26 mouse cellular contexts compared by ENCODE assay signal in the genomic region with DNA sequence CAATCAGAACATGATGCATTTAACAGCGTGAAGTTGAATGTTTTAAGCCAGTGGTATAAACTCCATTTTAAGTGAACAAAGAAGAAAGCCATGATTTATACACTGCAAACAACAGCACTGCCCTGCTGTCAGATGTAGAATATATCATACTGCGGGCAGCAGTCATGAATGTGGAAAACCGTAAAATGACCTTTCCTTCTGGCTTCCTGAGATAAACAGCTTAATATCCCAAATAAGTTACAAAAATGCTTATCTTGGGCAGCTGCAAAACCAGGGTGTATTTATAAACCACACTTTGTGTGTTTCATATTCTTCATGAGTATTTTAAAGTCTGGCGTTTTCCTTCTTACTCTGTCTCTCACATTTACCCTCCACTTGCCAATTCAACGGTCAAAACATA. TPM values are rescaled to one million over a fixed set of nuclear protein-coding genes. Genes with fewer than 3 reads are reported as not detected.
DNase-seq lines count a peak whose midpoint lies in the region; ATAC-seq and TF ChIP-seq lines count a peak whose summit lies in the region.
"Had no signal": no experiment of that assay in that cellular context is flagged by ENCODE, and none has a peak within 500 bp of the region (broad histone marks: within the 10 kb centered on the region; RNA-seq: fewer than 3 reads in every experiment).

No protein-coding gene starts in this region.

- no peak for TF ChIP-seq POLR2A in limb, embryonic 14.5 days (IDR thresholded peaks at IDR 0.05; ENCODE audit: borderline replicate concordance, extremely low read depth, insufficient read depth, insufficient read length)

- DNase-seq in heart, adult 11 months, result peak; percentile 0
- DNase-seq in heart, postnatal 25 days (ENCODE audit: low spot score), result no peak
- DNase-seq in limb, embryonic 14.5 days (ENCODE audit: low spot score), result peak; percentile 1
- no peak for DNase-seq in limb, embryonic 10.5 days (ENCODE audit: low spot score)
- DNase-seq in neural tube, embryonic 11.5 days (ENCODE audit: low spot score), result no peak
- DNase-seq in neural tube, embryonic 10.5 days (ENCODE audit: extremely low spot score, low spot score), result no peak
- DNase-seq in hindbrain, postnatal 0 days (ENCODE audit: low spot score), result no peak
- DNase-seq: adrenal gland, postnatal 14 days; cerebellum, adult 18-20 months; cerebellum, postnatal 36 days; gastrocnemius, adult 2 months; heart, postnatal 36 days; layer of hippocampus, postnatal 36 days; liver; lung, adult 2 months; lung, postnatal 36 days; right cerebral cortex, adult 18-20 months; thymus, postnatal 14 days had no signal

- no peak overlapping the region for H3K9ac ChIP-seq in limb, embryonic 14.5 days (ENCODE audit: low read depth, low read length, severe bottlenecking)
- no peak overlapping the region for H3K9ac ChIP-seq in neural tube, embryonic 11.5 days (ENCODE audit: low read length)
- no peak overlapping the region for H3K9ac ChIP-seq in neural tube, embryonic 13.5 days
- no peak overlapping the region for H3K9ac ChIP-seq in hindbrain, postnatal 0 days (replicated peaks; ENCODE audit: low read length)
- H3K9ac ChIP-seq: heart, embryonic 13.5 days; hindbrain, embryonic 15.5 days had no signal

- no peak for TF ChIP-seq CTCF in hindbrain, postnatal 0 days (IDR thresholded peaks at IDR 0.05; ENCODE audit: low read depth)

- H3K36me3 ChIP-seq in limb, embryonic 14.5 days (ENCODE audit: control insufficient read depth, insufficient read depth, low read length), result no peaks in the 10 kb centered on the region
- H3K36me3 ChIP-seq in limb, embryonic 10.5 days, result no peaks in the 10 kb centered on the region
- H3K36me3 ChIP-seq in neural tube, embryonic 11.5 days (ENCODE audit: control insufficient read depth, insufficient read depth, low read length), result no peaks in the 10 kb centered on the region
- H3K36me3 ChIP-seq in neural tube, embryonic 13.5 days, result no peaks in the 10 kb centered on the region
- no peaks in the 10 kb centered on the region for H3K36me3 ChIP-seq in hindbrain, postnatal 0 days (ENCODE audit: insufficient read depth, low read length)
- H3K36me3 ChIP-seq: forebrain, embryonic 10.5 days; heart, embryonic 13.5 days; hindbrain, embryonic 15.5 days had no signal

- H3K4me2 ChIP-seq in limb, embryonic 14.5 days (replicated peaks; ENCODE audit: low read depth, low read length, severe bottlenecking), result no peak overlapping the region
- H3K4me2 ChIP-seq in neural tube, embryonic 11.5 days (ENCODE audit: low read depth), result no peak overlapping the region
- H3K4me2 ChIP-seq in neural tube, embryonic 13.5 days, result no peak overlapping the region
- no peak overlapping the region for H3K4me2 ChIP-seq in hindbrain, postnatal 0 days (ENCODE audit: low read depth, low read length)
- H3K4me2 ChIP-seq: heart, embryonic 13.5 days; hindbrain, embryonic 15.5 days had no signal

- WGBS in limb, embryonic 14.5 days, result 75% methylated on average over 5 of the region's 5 CpGs
- WGBS in limb, embryonic 10.5 days, result 82% methylated on average over 5 of the region's 5 CpGs
- 77% methylated on average over 5 of the region's 5 CpGs for WGBS in neural tube, embryonic 11.5 days
- WGBS in neural tube, embryonic 13.5 days, result 61% methylated on average over 5 of the region's 5 CpGs
- WGBS in hindbrain, postnatal 0 days, result 87% methylated on average over 5 of the region's 5 CpGs

- H3K4me1 ChIP-seq in limb, embryonic 14.5 days (ENCODE audit: control insufficient read depth, insufficient read depth, low read length), result no peaks in the 10 kb centered on the region
- H3K4me1 ChIP-seq in limb, embryonic 10.5 days, result no peaks in the 10 kb centered on the region
- H3K4me1 ChIP-seq in neural tube, embryonic 11.5 days (ENCODE audit: control insufficient read depth, insufficient read depth, low read length), result no peaks in the 10 kb centered on the region
- no peaks in the 10 kb centered on the region for H3K4me1 ChIP-seq in neural tube, embryonic 13.5 days (replicated peaks)
- H3K4me1 ChIP-seq in hindbrain, postnatal 0 days (ENCODE audit: insufficient read depth, low read length), result no peaks in the 10 kb centered on the region
- H3K4me1 ChIP-seq: forebrain, embryonic 10.5 days; heart, embryonic 13.5 days; hindbrain, embryonic 15.5 days had no signal

- H3K4me3 ChIP-seq in limb, embryonic 14.5 days (replicated peaks; ENCODE audit: low read length), result no peak overlapping the region
- no peak overlapping the region for H3K4me3 ChIP-seq in limb, embryonic 10.5 days
- H3K4me3 ChIP-seq in neural tube, embryonic 11.5 days (ENCODE audit: low read depth, low read length), result no peak overlapping the region
- no peak overlapping the region for H3K4me3 ChIP-seq in neural tube, embryonic 13.5 days
- no peak overlapping the region for H3K4me3 ChIP-seq in hindbrain, postnatal 0 days (ENCODE audit: low read length)
- H3K4me3 ChIP-seq: forebrain, embryonic 10.5 days; gastrocnemius, adult 2 months; heart, embryonic 13.5 days; hindbrain, embryonic 15.5 days; layer of hippocampus, adult 2 months had no signal

- H3K9me3 ChIP-seq in limb, embryonic 14.5 days (ENCODE audit: control insufficient read depth, low read length), result no peaks in the 10 kb centered on the region
- no peaks in the 10 kb centered on the region for H3K9me3 ChIP-seq in limb, embryonic 10.5 days (replicated peaks)
- H3K9me3 ChIP-seq in neural tube, embryonic 11.5 days (ENCODE audit: control insufficient read depth, low read length), result no peaks in the 10 kb centered on the region
- no peaks in the 10 kb centered on the region for H3K9me3 ChIP-seq in neural tube, embryonic 13.5 days
- H3K9me3 ChIP-seq in hindbrain, postnatal 0 days (ENCODE audit: low read length), result no peaks in the 10 kb centered on the region
- H3K9me3 ChIP-seq: forebrain, embryonic 10.5 days; hindbrain, embryonic 15.5 days had no signal

- H3K27ac ChIP-seq in limb, embryonic 14.5 days (replicated peaks; ENCODE audit: low read depth, low read length), result no peak overlapping the region
- no peak overlapping the region for H3K27ac ChIP-seq in limb, embryonic 10.5 days
- H3K27ac ChIP-seq in neural tube, embryonic 11.5 days (ENCODE audit: low read depth, low read length), result no peak overlapping the region
- 0 out of 2 replicates have a peak overlapping the region, but pooled peaks have one; percentile 13 for H3K27ac ChIP-seq in neural tube, embryonic 13.5 days (replicated peaks)
- no peak overlapping the region for H3K27ac ChIP-seq in hindbrain, postnatal 0 days
- H3K27ac ChIP-seq: forebrain, embryonic 10.5 days; gastrocnemius, adult 2 months; heart, embryonic 13.5 days; hindbrain, embryonic 15.5 days; layer of hippocampus, adult 2 months had no signal

- ATAC-seq in limb, embryonic 14.5 days (ENCODE audit: low FRiP score, low read depth), result no peak
- ATAC-seq in neural tube, embryonic 11.5 days (ENCODE audit: insufficient read depth, low FRiP score, low TSS enrichment), result peak; percentile 51; the same call in 1 of the 2 replicates
- no peak for ATAC-seq in neural tube, embryonic 13.5 days (ENCODE audit: low read depth)
- no peak for ATAC-seq in hindbrain, postnatal 0 days
- ATAC-seq: CD4-positive, CD25-positive, alpha-beta regulatory T cell, adult 4 months; intestine, embryonic 16.5 days; Patski had no signal

- intact Hi-C loops in heart, postnatal 25 days (cut with DNase I), result no loop called here

- no peaks in the 10 kb centered on the region for H3K27me3 ChIP-seq in limb, embryonic 14.5 days (ENCODE audit: control insufficient read depth, insufficient read depth, low read length)
- no peaks in the 10 kb centered on the region for H3K27me3 ChIP-seq in limb, embryonic 10.5 days (ENCODE audit: low read depth, poor library complexity, severe bottlenecking)
- H3K27me3 ChIP-seq in neural tube, embryonic 11.5 days (ENCODE audit: control insufficient read depth, insufficient read depth, low read length), result no peaks in the 10 kb centered on the region
- H3K27me3 ChIP-seq in neural tube, embryonic 13.5 days, result no peaks in the 10 kb centered on the region
- H3K27me3 ChIP-seq in hindbrain, postnatal 0 days (ENCODE audit: insufficient read depth, low read length), result no peaks in the 10 kb centered on the region
- H3K27me3 ChIP-seq: heart, embryonic 13.5 days; hindbrain, embryonic 15.5 days; Patski had no signal

RNA-seq across cellular contexts. Expression of a gene that starts 56.1 kb away (rescaled TPM):
- total RNA-seq in heart, postnatal 25 days (2021), result under 1 TPM; 0.57 to 0.75 TPM
- 0.50 and 0.63 TPM in 2 replicates for polyA plus RNA-seq in limb, embryonic 14.5 days (2012; rRNA removed)
- polyA plus RNA-seq in limb, embryonic 14.5 days (2014; fragmentation: Nextera tagmentation; extraction: Ambion mirVana), result 0.58 and 0.83 TPM in 2 replicates
- polyA plus RNA-seq in limb, embryonic 10.5 days (2016; fragmentation: Nextera tagmentation; extraction: Ambion mirVana), result 0.68 and 0.75 TPM in 2 replicates
- 1.9 and 2.1 TPM in 2 replicates for polyA plus RNA-seq in neural tube, embryonic 11.5 days (2014; fragmentation: Nextera tagmentation; extraction: Ambion mirVana)
- 0.65 and 0.67 TPM in 2 replicates for polyA plus RNA-seq in neural tube, embryonic 13.5 days (2015; fragmentation: Nextera tagmentation; extraction: Ambion mirVana)
- total RNA-seq in hindbrain, postnatal 0 days (2014; rRNA removed), result 0.43 and 1.7 TPM in 2 replicates
- 0.51 and 0.54 TPM in 2 replicates for polyA plus RNA-seq in hindbrain, postnatal 0 days (2015; fragmentation: Nextera tagmentation; extraction: Ambion mirVana)
- polyA plus RNA-seq: CD4-positive, CD25-positive, alpha-beta regulatory T cell, adult 4 months; Patski had no signal

Comparison
In these comparisons a context has a peak if more than half of its experiments do, and no peak if none do; other contexts are left out.
1. DNase-seq: peak in heart, adult 11 months (single experiment) and limb, embryonic 14.5 days (single experiment); none in heart, postnatal 25 days (single experiment), limb, embryonic 10.5 days (single experiment), neural tube, embryonic 11.5 days (single experiment), neural tube, embryonic 10.5 days (single experiment) and hindbrain, postnatal 0 days (single experiment).